Mouse (Mus musculus): Measurements from ENCODE around the gene Lyzl4. TPM values are rescaled to one million over a fixed set of nuclear protein-coding genes. Genes with fewer than 3 reads are reported as not detected.

The Lyzl4 gene
- polyA plus RNA-seq, 1 experiment from 2014 or later: not detected

- Histone ChIP-seq H3K27me3 (replicated peaks) (no peaks in the 10 kb centered on the region), H3K27ac (no peak overlapping the region), H3K4me2 (replicated peaks) (no peak overlapping the region), H3K9me3 (peaks cover 10% of the 10 kb centered on the region), H3K4me3 (no peak overlapping the region), H3K4me1 (no peaks in the 10 kb centered on the region), H3K9ac (no peak overlapping the region), H3K36me3 (no peaks in the 10 kb centered on the region)
- ATAC-seq (ENCODE audit: low FRiP score, low read depth): no peak
- 76% methylated on average over 13 of the region's 13 CpGs for WGBS
These were observed 48.8 kb downstream of the Lyzl4 start for GRCm38 (mm10) chr9:121592948-121593550.

GRCm38 (mm10) chr9:121589533-121589932 is 52.4 kb downstream of the Lyzl4 start:
- Histone ChIP-seq H3K36me3 (no peaks in the 10 kb centered on the region), H3K27ac (no peak overlapping the region), H3K4me3 (no peak overlapping the region), H3K27me3 (replicated peaks) (no peaks in the 10 kb centered on the region), H3K9ac (no peak overlapping the region), H3K4me2 (replicated peaks) (no peak overlapping the region), H3K9me3 (peaks cover 11% of the 10 kb centered on the region), H3K4me1 (no peaks in the 10 kb centered on the region)
- no peak for ATAC-seq (ENCODE audit: low FRiP score, low read depth)
- WGBS: 47% methylated on average over 2 of the region's 2 CpGs

GRCm38 (mm10) chr9:121574380-121574779 is 67.5 kb downstream of the Lyzl4 start:
- no peaks in the 10 kb centered on the region for H3K9me3 ChIP-seq
- H3K27me3 ChIP-seq (replicated peaks): no peaks in the 10 kb centered on the region
- 75% methylated on average over 5 of the region's 5 CpGs for WGBS
- H3K4me1 ChIP-seq: no peaks in the 10 kb centered on the region
- no peaks in the 10 kb centered on the region for H3K36me3 ChIP-seq
- no peak overlapping the region for H3K4me2 ChIP-seq (replicated peaks)
- no peak overlapping the region for H3K4me3 ChIP-seq
- H3K27ac ChIP-seq: no peak overlapping the region
- H3K9ac ChIP-seq: no peak overlapping the region
- no peak for ATAC-seq (ENCODE audit: low FRiP score, low read depth)

- WGBS: 11% methylated on average over 1 of the region's 1 CpGs
- Histone ChIP-seq H3K9me3 (no peaks in the 10 kb centered on the region), H3K36me3 (no peaks in the 10 kb centered on the region), H3K4me1 (no peaks in the 10 kb centered on the region), H3K4me2 (replicated peaks) (no peak overlapping the region), H3K4me3 (no peak overlapping the region), H3K9ac (no peak overlapping the region), H3K27me3 (replicated peaks) (no peaks in the 10 kb centered on the region), H3K27ac (no peak overlapping the region)
- no peak for ATAC-seq (ENCODE audit: low FRiP score, low read depth)
These were observed 73.4 kb downstream of the Lyzl4 start for GRCm38 (mm10) chr9:121568451-121568850.

- no peak overlapping the region for H3K4me3 ChIP-seq
- no peaks in the 10 kb centered on the region for H3K4me1 ChIP-seq
- 91% methylated on average over 7 of the region's 7 CpGs for WGBS
- no peak for ATAC-seq (ENCODE audit: low FRiP score, low read depth)
- H3K9ac ChIP-seq: no peak overlapping the region
- H3K9me3 ChIP-seq: no peaks in the 10 kb centered on the region
- no peaks in the 10 kb centered on the region for H3K36me3 ChIP-seq
- H3K27ac ChIP-seq: no peak overlapping the region
- no peaks in the 10 kb centered on the region for H3K27me3 ChIP-seq (replicated peaks)
- no peak overlapping the region for H3K4me2 ChIP-seq (replicated peaks)
These were observed 75.5 kb downstream of the Lyzl4 start for GRCm38 (mm10) chr9:121566387-121566786.

GRCm38 (mm10) chr9:121563276-121563675 is 78.6 kb downstream of the Lyzl4 start:
- ATAC-seq (ENCODE audit: low FRiP score, low read depth): no peak

GRCm38 (mm10) chr9:121560515-121560914 is 81.4 kb downstream of the Lyzl4 start:
- no peak overlapping the region for H3K4me3 ChIP-seq
- no peak overlapping the region for H3K4me2 ChIP-seq (replicated peaks)
- no peaks in the 10 kb centered on the region for H3K36me3 ChIP-seq
- ATAC-seq (ENCODE audit: low FRiP score, low read depth): no peak
- 80% methylated on average over 7 of the region's 7 CpGs for WGBS
- H3K4me1 ChIP-seq: 0 out of 2 replicates have a peak, but pooled peaks cover 3% of the 10 kb centered on the region
- H3K27me3 ChIP-seq (replicated peaks): no peaks in the 10 kb centered on the region
- no peak overlapping the region for H3K27ac ChIP-seq
- no peaks in the 10 kb centered on the region for H3K9me3 ChIP-seq
- H3K9ac ChIP-seq: no peak overlapping the region

More at GRCm38 (mm10) chr9:121563276-121563675, 78.6 kb downstream of the Lyzl4 start:
- Histone ChIP-seq H3K9ac (no peak overlapping the region), H3K4me1 (no peaks in the 10 kb centered on the region), H3K9me3 (no peaks in the 10 kb centered on the region), H3K27me3 (replicated peaks) (no peaks in the 10 kb centered on the region), H3K36me3 (no peaks in the 10 kb centered on the region), H3K4me2 (replicated peaks) (no peak overlapping the region), H3K4me3 (no peak overlapping the region), H3K27ac (no peak overlapping the region)
- WGBS: 87% methylated on average over 7 of the region's 7 CpGs

GRCm38 (mm10) chr9:121558167-121558566 is 83.7 kb downstream of the Lyzl4 start:
- Histone ChIP-seq H3K27me3 (replicated peaks) (no peaks in the 10 kb centered on the region), H3K9ac (no peak overlapping the region), H3K27ac (no peak overlapping the region), H3K4me3 (no peak overlapping the region), H3K4me1 (0 out of 2 replicates have a peak, but pooled peaks cover 3% of the 10 kb centered on the region), H3K36me3 (no peaks in the 10 kb centered on the region), H3K9me3 (no peaks in the 10 kb centered on the region), H3K4me2 (replicated peaks) (no peak overlapping the region)
- no peak for ATAC-seq (ENCODE audit: low FRiP score, low read depth)
- WGBS: 87% methylated on average over 6 of the region's 6 CpGs

GRCm38 (mm10) chr9:121556913-121557312 is 85.0 kb downstream of the Lyzl4 start:
- Histone ChIP-seq H3K4me3 (no peak overlapping the region), H3K4me2 (replicated peaks) (no peak overlapping the region), H3K9me3 (no peaks in the 10 kb centered on the region), H3K36me3 (no peaks in the 10 kb centered on the region), H3K27ac (no peak overlapping the region), H3K4me1 (0 out of 2 replicates have a peak, but pooled peaks cover 3% of the 10 kb centered on the region), H3K27me3 (replicated peaks) (no peaks in the 10 kb centered on the region), H3K9ac (no peak overlapping the region)
- ATAC-seq (ENCODE audit: low FRiP score, low read depth): no peak
- 78% methylated on average over 5 of the region's 5 CpGs for WGBS

- Histone ChIP-seq H3K27me3 (replicated peaks) (no peaks in the 10 kb centered on the region), H3K4me3 (no peak overlapping the region), H3K9me3 (no peaks in the 10 kb centered on the region), H3K9ac (no peak overlapping the region), H3K4me2 (replicated peaks) (no peak overlapping the region), H3K4me1 (0 out of 2 replicates have a peak, but pooled peaks cover 3% of the 10 kb centered on the region), H3K27ac (no peak overlapping the region), H3K36me3 (no peaks in the 10 kb centered on the region)
- no peak for ATAC-seq (ENCODE audit: low FRiP score, low read depth)
- WGBS: 70% methylated on average over 9 of the region's 9 CpGs
These were observed 86.4 kb downstream of the Lyzl4 start for GRCm38 (mm10) chr9:121555395-121556000.

- Histone ChIP-seq H3K4me1 (0 out of 2 replicates have a peak, but pooled peaks cover 3% of the 10 kb centered on the region), H3K27ac (no peak overlapping the region)
These were observed 88.3 kb downstream of the Lyzl4 start for GRCm38 (mm10) chr9:121553643-121554042.

GRCm38 (mm10) chr9:121550327-121550771 is 91.5 kb downstream of the Lyzl4 start:
- no peak for ATAC-seq (ENCODE audit: low FRiP score, low read depth)

More at GRCm38 (mm10) chr9:121553643-121554042, 88.3 kb downstream of the Lyzl4 start:
- no peak overlapping the region for H3K9ac ChIP-seq
- H3K27me3 ChIP-seq (replicated peaks): no peaks in the 10 kb centered on the region
- 71% methylated on average over 4 of the region's 4 CpGs for WGBS
- no peak overlapping the region for H3K4me2 ChIP-seq (replicated peaks)
- ATAC-seq (ENCODE audit: low FRiP score, low read depth): no peak
- H3K9me3 ChIP-seq: no peaks in the 10 kb centered on the region
- H3K4me3 ChIP-seq: no peak overlapping the region
- H3K36me3 ChIP-seq: no peaks in the 10 kb centered on the region

GRCm38 (mm10) chr9:121549444-121549843 is 92.5 kb downstream of the Lyzl4 start:
- no peaks in the 10 kb centered on the region for H3K9me3 ChIP-seq
- H3K4me1 ChIP-seq: no peaks in the 10 kb centered on the region
- no peaks in the 10 kb centered on the region for H3K36me3 ChIP-seq
- H3K27me3 ChIP-seq (replicated peaks): no peaks in the 10 kb centered on the region
- H3K4me2 ChIP-seq (replicated peaks): no peak overlapping the region
- no peak overlapping the region for H3K9ac ChIP-seq
- no peak for ATAC-seq (ENCODE audit: low FRiP score, low read depth)
- no peak overlapping the region for H3K27ac ChIP-seq
- no peak overlapping the region for H3K4me3 ChIP-seq

More at GRCm38 (mm10) chr9:121550327-121550771, 91.5 kb downstream of the Lyzl4 start:
- Histone ChIP-seq H3K4me2 (replicated peaks) (no peak overlapping the region), H3K27ac (no peak overlapping the region), H3K36me3 (no peaks in the 10 kb centered on the region), H3K9ac (no peak overlapping the region), H3K9me3 (no peaks in the 10 kb centered on the region), H3K4me3 (no peak overlapping the region), H3K27me3 (replicated peaks) (no peaks in the 10 kb centered on the region), H3K4me1 (no peaks in the 10 kb centered on the region)
- WGBS: 64% methylated on average over 5 of the region's 5 CpGs

All from neural tube, embryonic 12.5 days (tissue).